Mouse (Mus musculus) stomach, embryonic 16.5 days (tissue): ENCODE data around the gene Cryzl2. TPM values are rescaled to one million over a fixed set of nuclear protein-coding genes. Genes with fewer than 3 reads are reported as not detected.
A peak's percentile ranks its signal among the peaks of the same experiment; 100 is the strongest.

ENCODE experiments used
- ATAC-seq: fragments of 200-750 bp; cut with Nextera tagmentation; 2 replicates; pipeline ENCODE4 v1.8.0; 2017; ENCODE audit warnings: moderate number of reproducible peaks, moderate TSS enrichment; ENCODE audit not compliant: insufficient read depth, low FRiP score
- H3K27ac ChIP-seq: fragments of 300-500 bp; sonication (generic); 2 replicates; pipeline ENCODE4 v1.5.1; 2014; ENCODE audit warnings: low read length
- H3K27me3 ChIP-seq: fragments of 300-500 bp; sonication (generic); 2 replicates; pipeline ENCODE4 v1.6.1; 2014; ENCODE audit warnings: low read length, control low read depth, mixed read lengths; ENCODE audit not compliant: control insufficient read depth, insufficient read depth
- H3K36me3 ChIP-seq: fragments of 300-500 bp; sonication (generic); 2 replicates; pipeline ENCODE4 v1.6.1; 2014; ENCODE audit warnings: low read length; ENCODE audit not compliant: control insufficient read depth, insufficient read depth
- H3K4me1 ChIP-seq: fragments of 300-500 bp; sonication (generic); 2 replicates; pipeline ENCODE4 v1.6.1; 2014; ENCODE audit warnings: low read length, control low read depth, mixed read lengths; ENCODE audit not compliant: control insufficient read depth, insufficient read depth
- H3K4me2 ChIP-seq: fragments of 300-500 bp; sonication (generic); 2 replicates; pipeline ENCODE4 v1.6.1; 2014; ENCODE audit warnings: low read depth, low read length, mixed read lengths
- H3K4me3 ChIP-seq: fragments of 300-500 bp; sonication (generic); replicated peaks from 2 replicates; pipeline ENCODE4 v1.5.1; 2014; ENCODE audit warnings: mild to moderate bottlenecking, low read length
- H3K9ac ChIP-seq: fragments of 300-500 bp; sonication (generic); 2 replicates; pipeline ENCODE4 v1.6.1; 2014; ENCODE audit warnings: low read length
- H3K9me3 ChIP-seq: fragments of 300-500 bp; sonication (generic); replicated peaks from 2 replicates; pipeline ENCODE4 v1.6.1; 2016; ENCODE audit warnings: low read length, control low read depth; ENCODE audit not compliant: control insufficient read depth
- WGBS: fragments of 180-500 bp; shearing (Covaris S2); extraction: QIAGEN DNeasy Blood & Tissue Kit; methylation state at CpG from one replicate; pipeline ENCODE4 v1.1.7; 2014; 5-methylcytosine and 5-hydroxymethylcytosine counted together
- polyA plus RNA-seq: library from polyadenylated mRNA; unstranded; fragments of >200 nt; fragmentation: Nextera tagmentation; extraction: Ambion mirVana; gene quantifications from 2 replicates; pipeline ENCODE4 v1.2.1, GENCODE M21; 2015

The Cryzl2 gene
- polyA plus RNA-seq, 1 experiment from 2014 or later = 13.2 TPM

DNA sequence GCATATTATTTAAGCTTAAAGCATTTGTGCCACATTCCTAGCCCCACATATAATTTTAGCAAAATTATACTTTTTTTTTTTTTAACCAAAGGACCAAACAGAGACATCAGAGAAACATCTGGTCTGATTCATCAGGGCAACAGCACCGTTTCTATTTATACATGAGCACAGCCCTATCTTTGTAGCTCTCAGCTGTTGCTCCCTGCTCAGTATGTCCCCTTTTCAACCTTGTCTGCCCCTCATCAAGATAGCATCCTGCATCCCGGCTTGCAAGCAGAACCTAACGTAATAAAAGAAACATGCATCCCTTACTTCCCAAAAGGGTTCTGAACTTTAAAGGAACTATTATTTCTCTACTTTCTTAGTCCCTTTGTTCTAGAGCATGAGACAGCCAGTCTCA lies 41.0 kb upstream of the Cryzl2 start:
- WGBS = 63% methylated on average over 3 of the region's 3 CpGs
- Histone ChIP-seq H3K4me3 (no peak overlapping the region), H3K36me3 (no peaks in the 10 kb centered on the region), H3K4me2 (no peak overlapping the region), H3K27me3 (no peaks in the 10 kb centered on the region), H3K9ac (no peak overlapping the region), H3K4me1 (no peaks in the 10 kb centered on the region), H3K27ac (no peak overlapping the region; the same call in 1 of the 2 replicates), H3K9me3 (no peaks in the 10 kb centered on the region)
- no peak for ATAC-seq

GRCm38 (mm10) chr1:157417861-157418260 lies 40.5 kb upstream of the Cryzl2 start:
- H3K9me3 ChIP-seq = no peaks in the 10 kb centered on the region
- H3K27me3 ChIP-seq = no peaks in the 10 kb centered on the region
- no peaks in the 10 kb centered on the region for H3K4me1 ChIP-seq
- H3K4me2 ChIP-seq = no peak overlapping the region
- H3K9ac ChIP-seq = no peak overlapping the region
- WGBS = 59% methylated on average over 7 of the region's 7 CpGs
- ATAC-seq = no peak
- no peak overlapping the region for H3K4me3 ChIP-seq
- no peaks in the 10 kb centered on the region for H3K36me3 ChIP-seq
- H3K27ac ChIP-seq = no peak overlapping the region; the same call in 1 of the 2 replicates

DNA sequence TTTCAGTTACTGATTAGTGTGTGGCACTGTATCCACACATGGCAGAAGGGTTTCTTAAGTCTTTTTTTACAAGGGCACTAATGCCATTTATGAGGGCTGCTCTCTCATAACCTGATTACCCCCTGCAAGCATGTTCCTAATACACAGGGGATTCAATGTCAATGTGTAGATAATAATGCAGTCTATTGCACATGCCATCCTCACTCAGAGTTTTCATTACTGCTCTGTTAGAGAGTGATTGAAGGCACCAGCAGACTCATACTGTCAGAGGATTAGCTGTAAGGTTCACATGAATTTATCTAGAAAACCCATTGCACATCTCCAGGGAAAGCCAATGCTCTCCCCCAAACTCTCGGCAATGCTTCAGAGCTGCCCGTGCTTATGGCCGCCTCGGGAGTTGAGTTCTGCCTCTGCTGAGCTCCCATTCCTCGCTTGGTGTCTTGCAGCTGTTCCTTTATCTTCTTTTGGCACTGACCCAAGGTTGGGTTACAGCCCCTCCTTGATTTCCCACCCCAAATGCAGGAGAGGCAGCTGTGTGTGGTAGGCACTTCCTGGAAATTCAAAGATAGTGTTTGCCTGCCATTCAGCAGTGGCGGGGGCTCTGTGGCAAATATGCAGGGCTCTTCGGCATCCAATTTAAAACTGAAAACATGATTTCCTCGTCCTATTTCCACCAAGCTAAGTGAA lies 32.5 kb upstream of the Cryzl2 start:
- no peaks in the 10 kb centered on the region for H3K27me3 ChIP-seq
- no peak overlapping the region for H3K27ac ChIP-seq
- ATAC-seq = no peak
- H3K4me3 ChIP-seq = no peak overlapping the region
- WGBS = 31% methylated on average over 8 of the region's 8 CpGs
- peak overlapping the region; percentile 18; the same call in 1 of the 2 replicates for H3K4me2 ChIP-seq
- no peaks in the 10 kb centered on the region for H3K36me3 ChIP-seq
- no peak overlapping the region for H3K9ac ChIP-seq
- no peaks in the 10 kb centered on the region for H3K4me1 ChIP-seq
- no peaks in the 10 kb centered on the region for H3K9me3 ChIP-seq

DNA sequence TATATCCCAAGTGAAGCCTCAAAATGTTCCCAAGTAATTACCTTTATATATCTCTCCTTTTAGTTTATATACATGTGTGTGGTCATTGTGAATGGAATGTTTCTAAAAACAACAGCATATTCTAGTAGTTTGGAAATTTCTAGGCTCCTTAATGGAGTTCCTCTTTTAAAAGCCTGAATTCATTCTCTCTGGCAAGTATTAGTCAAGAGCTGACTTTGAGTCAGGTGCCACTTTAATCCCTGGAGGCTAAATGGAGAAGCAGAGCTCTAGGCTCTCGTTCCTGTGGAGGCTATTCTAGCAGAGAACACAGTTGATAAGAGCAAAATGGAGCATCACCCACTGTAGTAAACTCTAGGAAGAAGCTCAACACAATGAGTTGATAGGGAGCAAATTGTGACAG lies 31.4 kb upstream of the Cryzl2 start:
- no peaks in the 10 kb centered on the region for H3K36me3 ChIP-seq
- no peak overlapping the region for H3K27ac ChIP-seq
- H3K9me3 ChIP-seq = no peaks in the 10 kb centered on the region
- no peaks in the 10 kb centered on the region for H3K27me3 ChIP-seq
- WGBS = 56% methylated on average over 1 of the region's 1 CpGs
- H3K4me1 ChIP-seq = no peaks in the 10 kb centered on the region
- no peak overlapping the region for H3K9ac ChIP-seq
- no peak for ATAC-seq
- H3K4me2 ChIP-seq = no peak overlapping the region
- H3K4me3 ChIP-seq = no peak overlapping the region

- no peak overlapping the region for H3K4me3 ChIP-seq
- ATAC-seq = no peak
- H3K4me1 ChIP-seq = no peaks in the 10 kb centered on the region
- no peaks in the 10 kb centered on the region for H3K9me3 ChIP-seq
- H3K27me3 ChIP-seq = no peaks in the 10 kb centered on the region
- no peak overlapping the region for H3K4me2 ChIP-seq
- H3K9ac ChIP-seq = no peak overlapping the region
- no peak overlapping the region for H3K27ac ChIP-seq
- no peaks in the 10 kb centered on the region for H3K36me3 ChIP-seq
- WGBS = 96% methylated on average over 4 of the region's 4 CpGs
These were observed 30.8 kb upstream of the Cryzl2 start for GRCm38 (mm10) chr1:157427604-157428003.

- whole genome bisulfite sequencing = 87% methylated on average over 3 of the region's 3 CpGs
These were observed 30.0 kb upstream of the Cryzl2 start for GRCm38 (mm10) chr1:157428366-157428765.

DNA sequence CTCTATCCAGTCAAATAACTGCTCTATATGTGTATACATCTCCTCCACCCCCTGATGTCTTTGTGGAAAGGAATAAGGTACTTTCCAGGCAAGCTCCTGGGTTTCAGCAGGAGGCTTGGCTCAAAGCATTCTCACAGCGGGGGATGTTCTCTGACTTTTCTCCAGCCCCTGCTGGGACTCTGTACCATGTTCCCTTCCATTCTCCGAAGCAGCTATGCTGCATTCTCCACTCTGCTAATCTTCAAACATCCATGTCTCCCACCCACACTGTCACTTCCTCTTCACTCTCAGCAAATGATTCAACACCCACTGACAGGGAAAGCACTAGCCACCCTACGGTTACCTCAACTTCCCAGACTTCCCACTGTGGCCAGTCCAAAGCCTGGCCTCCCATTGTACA lies 25.1 kb upstream of the Cryzl2 start:
- WGBS = 58% methylated on average over 3 of the region's 3 CpGs
- no peak overlapping the region for H3K27ac ChIP-seq
- H3K9me3 ChIP-seq = no peaks in the 10 kb centered on the region
- no peaks in the 10 kb centered on the region for H3K4me1 ChIP-seq
- no peak overlapping the region for H3K4me2 ChIP-seq
- no peaks in the 10 kb centered on the region for H3K27me3 ChIP-seq
- no peak for ATAC-seq
- H3K36me3 ChIP-seq = no peaks in the 10 kb centered on the region
- H3K9ac ChIP-seq = no peak overlapping the region
- H3K4me3 ChIP-seq = no peak overlapping the region

More at GRCm38 (mm10) chr1:157428366-157428765, 30.0 kb upstream of the Cryzl2 start:
- H3K36me3 ChIP-seq = no peaks in the 10 kb centered on the region
- no peaks in the 10 kb centered on the region for H3K4me1 ChIP-seq
- no peak overlapping the region for H3K27ac ChIP-seq
- ATAC-seq = no peak
- no peaks in the 10 kb centered on the region for H3K27me3 ChIP-seq
- no peak overlapping the region for H3K4me3 ChIP-seq
- H3K9me3 ChIP-seq = no peaks in the 10 kb centered on the region
- no peak overlapping the region for H3K4me2 ChIP-seq
- H3K9ac ChIP-seq = no peak overlapping the region

GRCm38 (mm10) chr1:157434404-157434803 lies 24.0 kb upstream of the Cryzl2 start:
- WGBS = 87% methylated on average over 4 of the region's 4 CpGs
- ATAC-seq = no peak
- Histone ChIP-seq H3K9ac (no peak overlapping the region), H3K36me3 (no peaks in the 10 kb centered on the region), H3K4me3 (no peak overlapping the region), H3K4me1 (no peaks in the 10 kb centered on the region), H3K4me2 (no peak overlapping the region), H3K9me3 (no peaks in the 10 kb centered on the region), H3K27me3 (no peaks in the 10 kb centered on the region), H3K27ac (no peak overlapping the region)

DNA sequence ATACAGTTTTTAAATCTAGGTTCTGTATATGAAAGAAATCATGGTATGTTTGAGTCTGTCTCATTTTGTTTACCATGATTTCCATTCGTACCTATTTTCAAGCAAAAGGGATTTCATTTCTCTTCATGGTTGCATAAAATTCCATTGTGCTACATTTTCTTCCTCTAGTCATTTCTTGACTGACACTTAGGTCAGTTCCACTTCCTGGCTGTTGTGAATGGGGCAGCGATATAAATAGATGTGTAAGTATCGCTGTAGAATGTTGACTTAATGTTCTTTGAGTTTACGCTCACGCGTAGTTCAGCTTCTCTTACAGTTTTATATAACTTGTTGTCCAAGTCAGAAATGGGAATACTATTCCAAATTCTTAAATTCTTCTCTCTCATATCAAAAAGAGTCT lies 22.5 kb upstream of the Cryzl2 start:
- WGBS = 71% methylated on average over 6 of the region's 6 CpGs
- Histone ChIP-seq H3K27me3 (no peaks in the 10 kb centered on the region), H3K4me1 (no peaks in the 10 kb centered on the region), H3K27ac (no peak overlapping the region), H3K36me3 (no peaks in the 10 kb centered on the region), H3K4me2 (no peak overlapping the region), H3K4me3 (no peak overlapping the region), H3K9ac (no peak overlapping the region), H3K9me3 (no peaks in the 10 kb centered on the region)
- ATAC-seq = no peak
